Mouse (Mus musculus) liver, embryonic 13.5 days (tissue): Measurements from ENCODE around the gene Chchd10. TPM values are rescaled to one million over a fixed set of nuclear protein-coding genes. Genes with fewer than 3 reads are reported as not detected.
"Not testable (repeated sequence)": the region's sequence is repeated elsewhere in the genome, so short reads cannot be mapped to it uniquely, and the experiment has no call there.

Source experiments
- ATAC-seq: fragments of 200-750 bp; cut with Nextera tagmentation; 2 replicates; pipeline ENCODE4 v1.8.0; 2017; ENCODE audit warnings: low read depth, mild to moderate bottlenecking, moderate number of reproducible peaks, moderate library complexity
- DNase-seq: peaks from one replicate; pipeline ENCODE4 v3.0.0; 2022
- H3K27ac ChIP-seq: fragments of 300-500 bp; sonication (generic); 2 replicates; pipeline ENCODE4 v1.5.1; 2015; ENCODE audit warnings: moderate library complexity, mild to moderate bottlenecking, inconsistent platforms
- H3K27me3 ChIP-seq: fragments of 300-500 bp; sonication (generic); 2 replicates; pipeline ENCODE4 v1.6.1; 2015; ENCODE audit warnings: mild to moderate bottlenecking, inconsistent platforms
- H3K36me3 ChIP-seq: fragments of 300-500 bp; sonication (generic); 2 replicates; pipeline ENCODE4 v1.6.1; 2015; ENCODE audit warnings: mild to moderate bottlenecking, inconsistent platforms
- H3K4me1 ChIP-seq: fragments of 300-500 bp; sonication (generic); replicated peaks from 2 replicates; pipeline ENCODE4 v1.6.1; 2015; ENCODE audit warnings: inconsistent platforms
- H3K4me2 ChIP-seq: fragments of 300-500 bp; sonication (generic); 2 replicates; pipeline ENCODE4 v1.6.1; 2015; ENCODE audit warnings: inconsistent platforms, mild to moderate bottlenecking, moderate library complexity
- H3K4me3 ChIP-seq: fragments of 300-500 bp; sonication (generic); replicated peaks from 2 replicates; pipeline ENCODE4 v1.5.1; 2015; ENCODE audit warnings: mild to moderate bottlenecking, inconsistent platforms
- H3K9ac ChIP-seq: fragments of 300-500 bp; sonication (generic); 2 replicates; pipeline ENCODE4 v1.6.1; 2015; ENCODE audit warnings: mild to moderate bottlenecking, inconsistent platforms
- H3K9me3 ChIP-seq: fragments of 300-500 bp; sonication (generic); replicated peaks from 2 replicates; pipeline ENCODE4 v1.6.1; 2016; ENCODE audit warnings: inconsistent platforms
- WGBS: fragments of 180-500 bp; shearing (Covaris S2); methylation state at CpG from one replicate; pipeline ENCODE4 v1.1.7; 2015; ENCODE audit not compliant: insufficient replicate concordance; 5-methylcytosine and 5-hydroxymethylcytosine counted together
- polyA plus RNA-seq: library from polyadenylated mRNA; unstranded; fragments of >200 nt; fragmentation: Nextera tagmentation; extraction: Ambion mirVana; gene quantifications from 2 replicates; pipeline ENCODE4 v1.2.1, GENCODE M21; 2015

Chchd10 gene
- polyA plus RNA-seq = 88.0 and 110 TPM in 2 replicates

DNA sequence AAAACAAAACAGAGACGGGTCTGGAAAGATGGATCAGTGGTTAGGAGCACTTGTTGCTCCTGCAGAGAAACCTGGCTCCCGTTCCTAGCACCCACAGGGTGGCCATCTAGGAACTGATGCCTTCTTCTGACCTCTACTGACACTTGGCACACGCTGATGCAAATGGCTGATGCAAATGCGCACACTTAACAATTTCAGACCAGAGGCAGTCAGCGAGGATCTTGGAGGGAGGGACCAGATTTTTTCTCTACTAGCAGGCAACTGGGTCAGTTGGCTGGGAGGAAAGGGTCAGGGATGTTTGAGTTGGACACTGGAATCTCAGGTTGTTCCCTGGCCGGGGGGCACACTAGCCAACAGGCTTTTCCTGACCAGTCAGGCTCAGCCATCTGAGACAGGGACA lies at the start of gene Chchd10:
Gene Chchd10 (plus strand): TSS at position 240 of the 400 bp plus-strand sequence.
- no peak for ATAC-seq
- 36% methylated on average over 6 of the region's 6 CpGs for WGBS
- no peak for DNase-seq
- Histone ChIP-seq H3K27ac (no peak within 1 kb of the TSS), H3K27me3 (peaks cover 65% of the 10 kb centered on the region), H3K4me1 (peaks cover 59% of the 10 kb centered on the region), H3K4me2 (peak within 1 kb of the TSS; percentile 79), H3K36me3 (peaks cover 11% of the 10 kb centered on the region), H3K4me3 (peak within 1 kb of the TSS; percentile 57), H3K9ac (peak within 1 kb of the TSS; percentile 64), H3K9me3 (no peaks in the 10 kb centered on the region)

DNA sequence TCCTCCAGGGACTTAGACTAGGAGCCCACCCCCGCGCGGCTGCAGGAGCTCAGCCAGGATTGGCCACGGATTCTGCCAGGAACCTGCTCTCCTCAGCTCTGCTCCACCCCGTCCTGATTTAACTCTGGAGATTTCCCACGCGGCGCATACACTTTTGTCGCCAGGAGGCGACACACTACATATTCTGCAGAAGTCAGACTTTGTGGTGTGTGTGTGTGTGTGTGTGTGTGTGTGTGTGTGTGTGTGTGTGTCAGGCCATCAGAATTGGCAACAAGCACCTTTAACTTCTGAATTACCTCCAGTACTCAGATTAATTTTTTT lies 49.7 kb upstream of the Chchd10 start:
- Histone ChIP-seq H3K4me1 (no peaks in the 10 kb centered on the region), H3K4me2 (peak overlapping the region; percentile 17), H3K27me3 (peaks cover 24% of the 10 kb centered on the region), H3K4me3 (no peak overlapping the region), H3K9ac (no peak overlapping the region), H3K27ac (no peak overlapping the region), H3K9me3 (no peaks in the 10 kb centered on the region), H3K36me3 (no peaks in the 10 kb centered on the region)
- WGBS = 1% methylated on average over 10 of the region's 10 CpGs
- peak; percentile 27 for DNase-seq
- ATAC-seq = peak; percentile 69

DNA sequence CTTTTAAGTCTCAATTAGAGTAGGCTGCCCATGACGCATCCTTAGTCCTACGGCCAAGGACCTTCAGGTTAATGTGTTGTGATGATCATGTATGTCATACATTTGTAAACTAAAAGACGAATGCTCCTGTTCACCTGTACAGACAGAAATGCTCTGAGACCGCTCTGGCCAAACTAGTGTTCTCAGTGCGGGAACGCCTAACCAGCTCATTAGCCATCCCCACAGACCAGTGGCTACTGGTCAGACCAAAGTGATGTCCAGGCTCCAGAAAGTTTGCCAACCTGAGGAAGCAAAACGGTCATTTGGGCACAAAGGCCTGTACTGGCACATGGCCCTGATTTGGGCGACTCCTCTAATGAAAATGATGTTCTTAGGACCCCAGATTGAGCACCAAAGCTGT lies 48.2 kb upstream of the Chchd10 start:
- WGBS = 71% methylated on average over 8 of the region's 8 CpGs

DNA sequence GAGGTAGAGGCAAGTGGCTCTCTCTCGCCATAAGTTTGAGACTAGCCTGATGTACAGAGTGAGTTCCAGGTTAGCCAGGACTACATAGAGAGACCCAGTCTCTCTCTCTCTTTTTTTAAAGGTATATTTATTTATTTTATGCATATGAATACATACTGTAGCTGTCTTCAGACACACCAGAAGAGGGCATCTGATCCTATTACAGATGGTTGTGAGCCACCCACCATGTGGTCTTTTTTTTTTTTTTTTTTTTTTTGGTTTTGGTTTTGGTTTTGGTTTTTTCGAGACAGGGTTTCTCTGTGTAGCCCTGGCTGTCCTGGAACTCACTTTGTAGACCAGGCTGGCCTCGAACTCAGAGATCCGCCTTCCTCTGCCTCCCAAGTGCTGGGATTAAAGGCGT lies 45.4 kb upstream of the Chchd10 start:
- not testable (repeated sequence) for H3K4me3 ChIP-seq, DNase-seq, H3K4me1 ChIP-seq, H3K27ac ChIP-seq, H3K9me3 ChIP-seq, H3K36me3 ChIP-seq, ATAC-seq, H3K9ac ChIP-seq, H3K4me2 ChIP-seq
- H3K27me3 ChIP-seq = peaks cover 10% of the 10 kb centered on the region
- WGBS = 63% methylated on average over 5 of the region's 5 CpGs

More for the DNA sequence above, 48.2 kb upstream of the Chchd10 start:
- ATAC-seq (no peak), DNase-seq (no peak)
- peaks cover 24% of the 10 kb centered on the region for H3K27me3 ChIP-seq
- H3K9ac ChIP-seq = no peak overlapping the region
- no peak overlapping the region for H3K27ac ChIP-seq
- no peaks in the 10 kb centered on the region for H3K4me1 ChIP-seq
- no peak overlapping the region for H3K4me2 ChIP-seq
- no peaks in the 10 kb centered on the region for H3K9me3 ChIP-seq
- H3K36me3 ChIP-seq = no peaks in the 10 kb centered on the region
- H3K4me3 ChIP-seq = no peak overlapping the region

DNA sequence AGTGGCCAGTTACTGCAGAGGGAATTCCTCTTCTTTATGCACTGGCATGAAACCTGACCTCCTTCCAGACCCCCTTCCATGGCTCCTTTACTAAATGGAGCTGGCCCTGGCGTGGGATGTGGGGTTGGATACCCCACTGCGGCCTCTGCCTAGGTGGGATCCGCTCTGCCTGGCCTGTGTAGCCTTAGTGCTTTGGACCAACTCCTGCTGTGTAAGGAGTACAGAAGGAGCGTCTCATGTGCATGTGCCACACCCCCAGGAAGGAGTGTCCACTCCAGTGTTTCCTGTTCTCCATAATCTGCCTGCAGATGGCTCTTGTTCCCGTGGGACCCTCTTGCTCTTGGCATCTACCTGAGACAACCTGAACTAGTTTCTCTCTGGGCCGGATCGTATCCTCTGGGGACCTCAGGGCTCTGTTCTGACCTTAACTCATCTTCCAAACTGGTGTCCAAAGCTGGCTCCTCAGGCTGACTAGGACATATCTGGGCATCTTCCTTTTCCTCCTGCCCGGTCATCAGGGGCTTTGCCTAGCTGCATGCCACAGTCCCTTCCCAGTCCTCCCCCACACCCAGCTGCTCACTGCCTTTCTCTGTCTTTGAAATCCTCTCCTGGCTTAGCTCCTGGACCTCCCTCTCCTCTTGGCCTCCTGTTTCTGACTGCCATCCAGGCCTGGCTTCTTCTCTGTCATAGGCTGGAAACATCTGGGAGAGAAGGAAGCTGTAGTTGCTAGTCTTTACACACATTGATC lies 43.4 kb upstream of the Chchd10 start:
- H3K4me1 ChIP-seq = peaks cover 19% of the 10 kb centered on the region
- DNase-seq (no peak), ATAC-seq (no peak)
- H3K27me3 ChIP-seq = 0 out of 2 replicates have a peak, but pooled peaks cover 2% of the 10 kb centered on the region
- no peak overlapping the region for H3K9ac ChIP-seq
- H3K27ac ChIP-seq = no peak overlapping the region
- H3K9me3 ChIP-seq = no peaks in the 10 kb centered on the region
- H3K36me3 ChIP-seq = peaks cover 8% of the 10 kb centered on the region; the same call in 1 of the 2 replicates
- no peak overlapping the region for H3K4me2 ChIP-seq
- no peak overlapping the region for H3K4me3 ChIP-seq
- 48% methylated on average over 8 of the region's 8 CpGs for WGBS

DNA sequence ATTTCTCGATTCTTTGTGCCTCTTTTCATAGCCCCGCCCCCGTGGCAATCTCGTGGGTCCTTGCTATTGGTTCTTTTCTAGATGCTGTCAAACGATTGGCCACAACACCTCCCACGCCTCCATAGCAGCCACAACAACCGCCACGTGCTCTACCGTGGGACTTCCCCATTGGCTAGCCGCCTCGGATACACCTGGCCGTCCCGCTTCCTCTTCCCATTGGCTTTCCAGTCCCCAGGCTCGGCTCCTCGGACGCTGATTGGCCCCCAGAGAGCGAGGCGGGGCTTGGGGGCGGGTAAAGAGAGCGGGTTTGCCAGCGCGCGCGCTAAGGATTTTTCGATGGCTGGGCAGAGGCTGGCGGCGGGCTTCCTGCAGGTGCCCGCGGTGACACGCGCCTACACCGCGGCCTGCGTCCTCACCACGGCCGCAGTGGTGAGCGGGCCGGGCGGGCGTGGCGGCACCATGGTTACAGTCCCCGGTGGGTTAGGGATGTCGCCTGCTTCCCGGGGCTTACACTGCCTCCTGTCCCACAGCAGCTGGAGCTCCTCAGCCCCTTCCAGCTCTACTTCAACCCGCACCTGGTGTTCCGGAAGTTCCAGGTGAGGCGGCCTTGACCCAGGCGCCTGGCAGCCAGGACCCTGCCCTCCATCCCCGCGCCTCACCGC lies 39.7 kb upstream of the Chchd10 start, which contains the start of gene Derl3:
Gene Derl3 (plus strand): TSS at position 325 of the 662 bp plus-strand sequence.
- peak; percentile 91 for DNase-seq
- H3K36me3 ChIP-seq = peaks cover 44% of the 10 kb centered on the region
- H3K27me3 ChIP-seq = no peaks in the 10 kb centered on the region
- peak within 1 kb of the TSS; percentile 53 for H3K4me3 ChIP-seq
- ATAC-seq = peak; percentile 98
- H3K4me1 ChIP-seq = peaks cover 19% of the 10 kb centered on the region
- H3K27ac ChIP-seq = no peak within 1 kb of the TSS; the same call in 1 of the 2 replicates
- peak within 1 kb of the TSS; percentile 87 for H3K4me2 ChIP-seq
- WGBS = 3% methylated on average over 51 of the region's 51 CpGs
- H3K9ac ChIP-seq = peak within 1 kb of the TSS; percentile 63
- no peaks in the 10 kb centered on the region for H3K9me3 ChIP-seq

DNA sequence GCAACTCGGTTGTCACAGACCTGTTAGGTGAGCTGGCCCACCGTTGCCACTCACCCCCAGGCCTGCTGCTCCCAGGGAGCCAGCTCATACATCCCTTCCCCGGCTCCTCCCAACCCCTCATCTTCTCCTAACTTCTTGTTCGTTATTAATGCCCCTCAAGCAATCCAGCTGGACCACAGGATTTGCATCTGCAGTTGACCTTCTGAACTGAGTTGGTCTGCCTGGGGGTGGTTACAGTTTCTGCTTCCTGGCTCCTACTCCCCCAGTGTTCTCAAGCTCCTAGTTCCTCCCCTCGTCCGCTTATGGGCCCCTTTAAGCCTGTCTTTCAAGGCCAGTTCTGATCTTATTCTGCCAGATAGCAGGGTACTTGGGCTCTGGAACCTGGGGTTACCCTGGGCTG lies 38.3 kb upstream of the Chchd10 start:
- no peaks in the 10 kb centered on the region for H3K27me3 ChIP-seq
- H3K36me3 ChIP-seq = peaks cover 57% of the 10 kb centered on the region
- 73% methylated on average over 6 of the region's 6 CpGs for WGBS

DNA sequence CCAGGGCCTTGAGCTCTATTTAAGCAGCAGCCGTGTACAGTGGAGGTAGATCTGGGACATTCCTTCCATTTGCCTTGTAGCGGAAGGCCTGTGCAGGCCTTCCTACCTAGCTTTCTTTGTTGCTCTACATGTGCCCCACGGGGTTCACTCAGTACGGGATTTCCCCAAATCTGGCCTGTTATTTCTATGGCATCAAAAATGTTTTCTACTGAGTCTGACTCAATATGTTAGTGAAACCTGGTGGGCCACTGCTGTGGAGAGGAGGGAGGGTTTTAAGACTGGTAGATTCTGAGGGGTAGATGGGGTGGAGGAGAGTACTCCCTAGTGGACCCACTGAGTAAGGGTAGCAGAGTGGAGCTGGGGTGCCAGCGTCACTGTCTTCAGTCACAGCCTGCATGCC lies 37.2 kb upstream of the Chchd10 start:
- H3K4me1 ChIP-seq = peaks cover 19% of the 10 kb centered on the region
- no peaks in the 10 kb centered on the region for H3K27me3 ChIP-seq
- ATAC-seq = no peak
- H3K4me3 ChIP-seq = no peak overlapping the region
- 84% methylated on average over 5 of the region's 5 CpGs for WGBS
- DNase-seq = no peak
- H3K4me2 ChIP-seq = no peak overlapping the region
- H3K36me3 ChIP-seq = peaks cover 66% of the 10 kb centered on the region
- H3K9me3 ChIP-seq = no peaks in the 10 kb centered on the region
- H3K27ac ChIP-seq = no peak overlapping the region
- H3K9ac ChIP-seq = no peak overlapping the region

More for the DNA sequence above, 38.3 kb upstream of the Chchd10 start:
- Histone ChIP-seq H3K9ac (no peak overlapping the region), H3K4me3 (no peak overlapping the region), H3K27ac (no peak overlapping the region), H3K9me3 (no peaks in the 10 kb centered on the region), H3K4me1 (peaks cover 19% of the 10 kb centered on the region), H3K4me2 (no peak overlapping the region)
- ATAC-seq (no peak), DNase-seq (no peak)

DNA sequence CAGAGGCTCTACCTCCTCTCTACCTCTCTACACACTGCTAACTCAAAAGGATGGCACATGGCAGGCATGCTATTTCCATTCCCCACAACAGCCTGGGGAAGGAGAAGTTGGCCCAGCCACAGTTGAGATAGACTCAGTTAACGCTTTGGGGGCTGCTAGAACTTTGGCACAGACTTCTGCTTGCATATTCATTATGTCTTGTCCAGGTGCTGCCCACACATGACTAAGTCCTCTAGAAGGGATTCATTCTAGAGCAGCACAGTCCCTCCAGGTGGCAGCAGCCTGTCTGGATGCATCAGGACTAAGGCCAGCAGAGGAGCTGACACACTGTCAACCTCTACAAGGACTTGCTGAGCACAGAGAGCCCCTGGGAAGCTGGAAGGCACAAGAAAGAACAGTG lies 36.7 kb upstream of the Chchd10 start:
- Histone ChIP-seq H3K9ac (no peak overlapping the region), H3K27me3 (no peaks in the 10 kb centered on the region), H3K4me2 (no peak overlapping the region), H3K36me3 (peaks cover 71% of the 10 kb centered on the region), H3K9me3 (no peaks in the 10 kb centered on the region), H3K27ac (no peak overlapping the region), H3K4me3 (no peak overlapping the region), H3K4me1 (peaks cover 19% of the 10 kb centered on the region)
- ATAC-seq (no peak), DNase-seq (no peak)
- 82% methylated on average over 1 of the region's 1 CpGs for WGBS

DNA sequence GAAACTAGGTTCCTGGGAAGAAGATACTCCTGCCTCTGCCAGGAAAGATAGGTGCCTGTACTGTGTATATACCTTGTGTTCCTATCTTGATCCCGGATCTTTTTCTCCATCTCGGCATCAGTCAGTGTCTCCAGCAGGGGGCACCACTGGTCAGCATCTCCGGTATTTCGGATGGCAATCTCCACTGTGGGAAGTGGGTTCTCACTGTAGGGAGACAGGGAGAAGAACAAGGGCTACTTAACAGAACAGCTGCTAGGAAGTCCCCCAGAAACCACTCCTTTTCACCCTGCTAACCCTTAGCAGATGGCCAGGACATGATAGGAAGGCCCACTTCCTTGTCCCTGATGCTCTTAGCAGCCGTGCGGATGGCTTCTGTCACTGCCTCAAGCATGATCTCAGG lies 35.6 kb upstream of the Chchd10 start:
- Histone ChIP-seq H3K4me1 (peaks cover 19% of the 10 kb centered on the region), H3K4me2 (no peak overlapping the region), H3K9ac (no peak overlapping the region), H3K4me3 (no peak overlapping the region), H3K27me3 (no peaks in the 10 kb centered on the region), H3K36me3 (peaks cover 83% of the 10 kb centered on the region), H3K9me3 (no peaks in the 10 kb centered on the region), H3K27ac (no peak overlapping the region)
- ATAC-seq = no peak
- 52% methylated on average over 6 of the region's 6 CpGs for WGBS
- DNase-seq = peak; percentile 45

DNA sequence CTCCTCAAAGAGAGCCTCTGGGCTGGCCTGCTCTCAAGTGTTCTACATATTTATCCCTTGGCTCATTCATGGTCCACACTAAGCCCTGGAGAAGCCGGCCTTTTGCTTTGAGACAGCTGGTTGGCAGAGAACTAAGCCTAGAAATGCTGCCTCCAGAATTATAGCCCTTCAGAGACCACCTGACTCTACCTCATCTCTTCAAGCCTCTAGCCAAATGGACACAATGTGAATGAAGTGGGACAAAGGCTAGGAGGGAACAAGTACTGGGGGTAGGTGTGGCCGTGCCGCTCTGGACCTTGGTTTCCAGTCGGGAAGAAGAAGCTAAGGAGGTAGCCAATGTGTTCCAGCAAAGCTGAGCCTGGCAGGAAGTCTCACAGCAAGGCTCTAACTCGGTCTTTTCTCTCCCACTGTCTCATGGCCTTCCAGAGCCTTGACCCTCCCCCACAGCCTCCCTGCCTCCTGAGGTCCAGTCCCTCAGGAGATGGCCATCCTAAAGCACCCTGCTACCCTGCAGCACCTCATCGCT lies 34.8 kb upstream of the Chchd10 start:
- peaks cover 90% of the 10 kb centered on the region for H3K36me3 ChIP-seq

More for the DNA sequence above, 34.8 kb upstream of the Chchd10 start:
- no peak overlapping the region for H3K4me3 ChIP-seq
- H3K9ac ChIP-seq = no peak overlapping the region
- no peak overlapping the region; the same call in 1 of the 2 replicates for H3K27ac ChIP-seq
- no peaks in the 10 kb centered on the region for H3K9me3 ChIP-seq
- DNase-seq (no peak), ATAC-seq (no peak)
- H3K4me2 ChIP-seq = no peak overlapping the region
- H3K4me1 ChIP-seq = peaks cover 13% of the 10 kb centered on the region
- no peaks in the 10 kb centered on the region for H3K27me3 ChIP-seq
- 76% methylated on average over 6 of the region's 6 CpGs for WGBS
